Mouse (Mus musculus) urinary bladder, postnatal 4 days (tissue): ENCODE measurements around the gene Egr4.

Source experiments
- DNase-seq, 2 experiments: peaks; one replicate each; pipeline ENCODE4 v3.0.0; 2021 to 2022; ENCODE audit warnings: low spot score in 2 of 2

The Egr4 gene

GRCm38 (mm10) chr6:85513531-85513910 lies at the start of gene Egr4:
Gene Egr4 (minus strand): TSS chr6:85513589.
- DNase-seq: no peak

- DNase-seq: no peak
Observed at GRCm38 (mm10) chr6:85562374-85562773, 49.0 kb upstream of the Egr4 start.

- DNase-seq: no peak
Observed at GRCm38 (mm10) chr6:85547642-85548041, 34.3 kb upstream of the Egr4 start.

GRCm38 (mm10) chr6:85544251-85544881 lies 31.0 kb upstream of the Egr4 start:
- no peak for DNase-seq

GRCm38 (mm10) chr6:85543351-85544175 lies 30.2 kb upstream of the Egr4 start:
- no peak for DNase-seq

GRCm38 (mm10) chr6:85522825-85523224 lies 9.4 kb upstream of the Egr4 start:
- no peak for DNase-seq

GRCm38 (mm10) chr6:85522026-85522425 lies 8.6 kb upstream of the Egr4 start:
- DNase-seq: no peak

- no peak for DNase-seq
Observed at GRCm38 (mm10) chr6:85518091-85518693, 4.8 kb upstream of the Egr4 start.

- no peak for DNase-seq
Observed at GRCm38 (mm10) chr6:85515941-85516340, 2.6 kb upstream of the Egr4 start.

GRCm38 (mm10) chr6:85512577-85513530 lies 535 bp downstream of the Egr4 start:
- DNase-seq: no peak

- DNase-seq: no peak
Observed at GRCm38 (mm10) chr6:85512056-85512440, 1.3 kb downstream of the Egr4 start.

- peak; percentile 39 to 68 for DNase-seq
Observed at GRCm38 (mm10) chr6:85511286-85512055, 1.9 kb downstream of the Egr4 start.

GRCm38 (mm10) chr6:85510476-85510875 lies 2.9 kb downstream of the Egr4 start:
- no peak for DNase-seq

GRCm38 (mm10) chr6:85508602-85509001 lies 4.8 kb downstream of the Egr4 start:
- DNase-seq: no peak

- DNase-seq: no peak
Observed at GRCm38 (mm10) chr6:85504908-85505307, 8.5 kb downstream of the Egr4 start.

- DNase-seq: no peak
Observed at GRCm38 (mm10) chr6:85502911-85503250, 10.5 kb downstream of the Egr4 start, which contains the start of gene Fbxo41. Gene Fbxo41 (minus strand): TSS chr6:85502994.

- DNase-seq: no peak
Observed at GRCm38 (mm10) chr6:85502103-85502910, 11.1 kb downstream of the Egr4 start.

GRCm38 (mm10) chr6:85501571-85502102 lies 11.8 kb downstream of the Egr4 start:
- no peak for DNase-seq

GRCm38 (mm10) chr6:85500416-85500815 lies 13.0 kb downstream of the Egr4 start:
- no peak for DNase-seq

- no peak for DNase-seq
Observed at GRCm38 (mm10) chr6:85498147-85498546, 15.2 kb downstream of the Egr4 start.
